Mouse (Mus musculus): ENCODE measurements at regions not wholly inside any gene's neighbourhood (a gene's known extent, or its start where the extent isn't known, plus 50 kb on each side); places are given as distances from the start of the nearest gene placed in this dataset.

DNA sequence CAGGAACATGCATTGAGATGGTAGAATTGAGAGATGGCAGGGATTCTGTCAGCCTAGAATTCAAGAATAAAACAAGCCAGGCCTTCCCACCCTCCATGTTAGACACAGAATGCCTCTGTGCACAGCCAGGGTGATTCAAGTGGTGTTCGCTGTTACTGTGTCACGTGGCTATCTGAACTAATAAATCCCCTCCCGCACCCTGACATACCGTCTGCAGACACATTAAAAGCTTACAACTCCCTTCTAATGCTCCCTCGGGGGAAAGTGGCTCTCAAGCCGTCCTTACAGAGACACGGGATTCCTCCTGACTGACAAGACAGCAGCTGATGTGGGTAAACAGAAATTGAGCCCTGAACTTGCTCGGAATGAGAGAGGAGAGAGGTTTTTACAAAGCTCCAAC, 279.1 kb downstream of the Prex1 start:
- DNase-seq (ENCODE audit: low spot score): no peak

DNA sequence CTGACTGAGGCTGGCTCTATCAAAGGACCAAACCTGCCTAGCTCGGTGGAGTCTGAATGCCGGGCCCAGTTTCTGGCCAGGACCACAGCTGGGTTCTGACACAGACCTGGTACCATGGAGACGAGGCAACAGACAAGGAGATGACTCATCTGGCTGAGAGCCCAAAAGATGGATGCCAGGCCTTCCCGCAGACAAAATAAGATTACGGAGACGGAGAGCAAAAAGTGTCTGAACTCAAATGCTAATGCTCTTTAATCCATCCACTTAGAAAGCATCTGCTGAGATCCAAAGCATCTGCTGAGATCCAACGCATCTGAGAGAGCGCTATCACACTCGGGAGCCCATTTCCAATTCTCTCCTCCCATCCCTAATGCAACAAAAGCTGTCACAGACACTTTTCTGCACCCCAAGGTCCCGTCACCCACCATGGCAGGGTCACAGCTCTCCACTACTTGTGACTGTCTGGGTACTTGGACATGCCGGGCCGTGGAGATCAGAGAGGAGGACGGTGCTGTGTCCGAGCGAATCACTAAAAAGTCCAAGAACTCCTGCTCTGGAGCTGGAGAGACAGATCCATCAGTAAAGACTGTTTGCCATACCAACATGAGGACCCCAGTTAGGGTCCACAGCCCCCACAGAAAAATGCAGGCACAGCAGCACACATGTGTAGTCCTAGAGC, 278.3 kb upstream of the Sulf2 start:
- no peak for DNase-seq (ENCODE audit: low spot score)

DNA sequence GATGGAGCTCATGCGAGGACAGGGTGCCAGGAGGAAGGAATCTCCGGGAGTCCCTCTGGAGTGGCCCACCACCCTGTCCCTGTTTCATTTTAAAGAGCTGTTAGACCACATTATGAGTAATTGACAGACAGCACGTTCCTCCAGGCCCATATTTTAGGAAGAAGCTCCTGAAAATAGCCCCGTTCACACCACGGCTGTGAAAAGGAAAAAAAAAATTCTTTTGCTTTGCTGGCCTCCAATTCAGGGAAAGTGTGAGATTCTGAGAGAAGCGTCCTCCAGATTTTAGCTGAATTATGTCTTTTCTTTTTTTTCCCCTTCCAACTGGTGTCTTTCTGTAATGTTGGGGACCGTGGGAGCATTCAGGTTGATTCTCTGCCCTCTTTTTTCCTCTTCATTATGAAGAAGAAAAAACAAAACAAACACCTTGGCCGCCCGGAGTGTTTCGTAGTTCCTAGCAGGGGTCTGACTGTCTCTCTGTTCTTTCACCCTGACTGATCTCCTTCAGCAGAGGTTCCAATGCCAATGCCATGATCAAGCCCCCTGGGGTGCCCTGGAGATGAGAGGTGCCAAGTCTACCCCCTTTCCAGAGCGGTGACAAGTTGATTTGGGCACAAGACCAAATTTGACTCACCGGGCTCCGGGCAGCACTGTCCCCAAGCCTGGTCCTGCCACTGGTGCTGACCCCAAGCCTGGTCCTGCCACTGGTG, 277.6 kb upstream of the Sulf2 start:
- DNase-seq (ENCODE audit: low spot score): no peak

DNA sequence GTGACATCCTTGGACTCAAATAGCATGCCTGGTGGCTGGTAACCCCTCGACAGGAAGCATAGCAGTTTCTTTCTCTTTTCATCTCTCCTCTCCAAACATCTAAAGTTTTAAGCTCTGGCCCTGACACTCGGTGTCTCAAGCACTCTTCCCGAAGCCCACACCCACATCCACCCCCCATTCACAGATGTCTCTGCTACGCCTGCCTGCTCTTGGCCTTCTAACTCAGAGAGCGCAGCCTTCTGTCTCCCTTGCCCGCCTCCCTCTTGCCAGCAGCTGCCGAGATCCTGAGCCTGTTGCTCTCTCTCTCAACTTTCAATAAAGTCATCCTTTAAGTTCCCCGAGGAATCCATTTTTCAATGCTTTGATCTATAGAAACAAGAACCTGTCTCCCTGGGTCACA, 277.1 kb upstream of the Sulf2 start:
- no peak for DNase-seq (ENCODE audit: low spot score)

DNA sequence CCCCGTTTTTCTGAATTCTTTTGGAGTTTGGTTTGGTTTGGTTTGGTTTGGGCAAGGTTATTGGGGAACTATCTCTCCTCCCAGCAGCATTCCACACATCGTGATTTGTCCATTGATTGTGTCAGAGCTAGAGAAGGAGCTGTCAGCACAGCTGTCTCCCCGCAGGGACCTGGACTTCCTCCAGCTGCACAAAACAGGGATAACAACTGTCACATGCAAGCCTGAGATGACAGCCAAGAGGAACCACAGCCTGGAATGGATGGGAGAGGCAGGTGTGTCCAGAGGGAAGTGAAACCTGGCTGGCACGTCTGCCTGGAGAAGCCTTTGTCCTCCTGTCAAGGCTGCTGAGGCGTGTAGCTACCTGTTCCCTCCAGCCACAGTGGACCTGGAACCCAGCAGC, 274.5 kb upstream of the Sulf2 start:
- no peak for DNase-seq (ENCODE audit: low spot score)

DNA sequence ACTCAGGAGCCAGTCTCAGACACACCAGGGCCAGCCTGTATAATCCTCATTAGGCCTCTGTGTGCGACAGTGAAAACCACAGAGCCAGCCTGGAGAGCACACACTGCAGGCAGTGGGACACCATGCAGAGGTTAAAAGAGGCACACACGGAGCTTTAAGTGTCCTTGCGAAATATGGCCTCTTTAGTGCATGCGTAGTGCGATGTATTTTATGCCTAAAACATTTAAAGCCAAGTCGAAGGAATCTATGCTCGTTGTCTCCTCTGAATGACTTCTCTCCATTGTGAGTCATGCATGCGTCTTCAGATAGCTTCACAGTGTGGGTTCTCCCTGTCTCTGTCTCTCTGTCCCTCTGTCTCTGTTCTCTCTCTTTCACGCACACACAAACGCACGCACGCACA, 274.0 kb upstream of the Sulf2 start:
- DNase-seq (ENCODE audit: low spot score): no peak

DNA sequence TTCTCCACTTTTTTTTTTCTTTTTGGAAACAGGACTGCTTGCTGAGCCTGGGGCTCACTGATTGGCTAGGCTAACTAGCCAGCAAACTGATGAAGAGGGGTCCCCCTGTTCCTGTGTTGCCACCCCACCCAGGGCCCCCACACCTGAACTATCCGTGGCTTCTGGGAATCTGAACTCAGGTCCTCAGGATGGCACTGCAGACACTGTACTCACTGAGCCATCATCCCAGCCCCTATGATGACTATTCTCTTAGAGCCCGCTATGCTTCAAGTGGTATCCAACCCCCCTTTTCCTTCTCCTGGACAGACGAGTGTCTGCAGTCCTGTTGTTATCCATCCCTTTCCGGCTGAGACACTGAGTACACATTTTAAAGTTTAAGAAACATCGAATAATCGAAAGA, 271.9 kb upstream of the Sulf2 start:
- DNase-seq (ENCODE audit: low spot score): no peak

DNA sequence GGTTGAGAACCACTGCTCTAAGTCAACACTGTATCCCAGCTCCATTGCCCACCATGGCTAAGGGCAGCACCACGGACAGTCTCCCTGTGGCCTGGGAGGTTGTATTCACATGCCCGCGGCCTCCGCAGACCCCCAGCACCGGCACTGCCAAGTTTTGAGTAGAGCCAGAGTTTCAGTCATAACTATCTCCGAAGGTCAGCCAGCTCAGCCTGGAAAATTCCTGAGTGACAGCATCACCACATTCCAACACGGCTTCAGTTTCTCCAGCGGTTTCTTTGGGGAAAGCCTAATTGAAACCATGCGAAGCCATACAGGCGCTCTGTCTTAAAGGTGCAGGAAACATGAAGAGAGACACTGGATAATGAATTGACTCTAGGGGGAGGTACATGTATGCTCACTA, 271.5 kb upstream of the Sulf2 start:
- DNase-seq (ENCODE audit: low spot score): no peak

DNA sequence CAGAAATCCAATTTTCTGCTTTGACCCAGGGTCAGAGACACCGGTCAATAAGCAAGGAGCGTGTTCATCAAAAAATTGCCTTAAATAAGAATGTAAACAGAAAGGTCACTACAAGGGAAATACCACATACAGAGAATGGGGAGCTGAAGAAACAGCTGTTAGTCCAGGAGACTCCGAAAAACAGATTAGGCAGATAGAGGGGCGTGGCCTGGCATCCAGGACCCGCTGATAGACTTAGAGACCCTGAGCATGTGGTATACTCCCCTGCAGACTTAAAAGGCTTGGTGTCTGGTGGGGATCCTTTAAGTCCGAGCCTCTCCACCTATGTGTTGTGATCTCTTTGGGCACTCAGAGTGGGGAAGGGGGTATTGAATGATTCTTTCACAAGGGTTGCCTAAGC, 271.0 kb upstream of the Sulf2 start:
- DNase-seq (ENCODE audit: low spot score): no peak

DNA sequence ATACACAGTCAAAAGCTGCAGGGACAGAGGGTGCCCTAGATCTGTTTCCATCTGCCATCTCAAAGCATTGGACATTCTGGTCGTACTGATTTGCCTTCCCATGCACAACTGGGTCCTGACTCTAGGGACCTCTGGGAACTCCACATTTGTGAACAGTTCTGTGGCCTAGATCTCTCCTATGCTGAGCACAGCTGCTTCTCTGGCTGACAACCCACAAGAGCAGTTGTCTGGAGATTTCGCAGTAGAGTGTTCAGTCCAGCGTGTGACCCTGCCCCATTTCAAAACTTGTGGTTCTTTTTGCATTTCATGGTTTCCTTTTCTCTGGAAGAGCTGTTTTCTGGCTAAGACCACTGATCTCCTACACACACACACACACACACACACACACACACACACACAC, 269.7 kb upstream of the Sulf2 start:
- no peak for DNase-seq (ENCODE audit: low spot score)

DNA sequence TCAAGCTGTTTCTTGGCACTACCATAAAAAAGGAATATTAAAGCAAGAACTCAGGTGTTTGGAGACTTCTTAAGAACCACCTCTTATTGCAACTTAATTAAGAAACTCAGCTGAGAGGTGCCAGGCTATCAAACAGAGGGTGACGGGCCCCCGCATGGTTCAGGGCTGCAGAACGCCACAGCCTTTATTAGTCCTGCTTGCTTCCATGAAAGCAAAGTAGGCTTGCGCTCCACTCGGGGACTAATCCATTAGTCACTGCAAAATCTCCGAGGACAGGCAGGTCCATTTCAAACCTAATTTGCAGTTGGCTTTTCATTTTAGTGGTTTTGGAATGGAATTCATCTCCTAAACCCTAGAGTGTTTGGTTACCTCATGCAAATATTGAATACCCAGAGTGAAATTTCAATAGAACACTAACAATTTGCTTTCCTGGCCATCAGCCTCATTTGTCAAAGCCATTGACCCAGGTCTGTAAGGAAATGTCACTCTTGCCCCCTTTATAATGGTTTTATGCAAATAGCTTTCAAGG, 267.7 kb upstream of the Sulf2 start:
- no peak for DNase-seq (ENCODE audit: low spot score)

DNA sequence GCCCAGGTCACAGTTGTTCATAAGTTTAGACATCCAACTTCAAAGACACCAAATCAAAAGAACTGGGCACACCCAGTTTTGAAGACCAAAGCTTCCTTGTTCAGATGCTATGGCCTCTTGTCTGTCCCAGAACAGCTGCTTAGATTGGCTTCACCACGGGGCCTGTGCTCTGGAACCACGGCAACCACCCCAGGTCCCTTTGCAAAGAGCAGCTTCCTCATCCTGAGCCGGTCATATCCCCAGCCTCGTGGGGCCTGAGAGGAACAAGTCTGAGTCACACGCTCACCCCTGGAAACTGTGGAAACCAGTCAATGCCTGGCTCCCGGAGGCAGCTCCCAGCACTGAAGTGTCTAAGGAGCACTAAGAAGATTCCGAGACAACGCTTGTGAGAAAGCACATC, 264.8 kb upstream of the Sulf2 start:
- DNase-seq (ENCODE audit: low spot score): no peak

DNA sequence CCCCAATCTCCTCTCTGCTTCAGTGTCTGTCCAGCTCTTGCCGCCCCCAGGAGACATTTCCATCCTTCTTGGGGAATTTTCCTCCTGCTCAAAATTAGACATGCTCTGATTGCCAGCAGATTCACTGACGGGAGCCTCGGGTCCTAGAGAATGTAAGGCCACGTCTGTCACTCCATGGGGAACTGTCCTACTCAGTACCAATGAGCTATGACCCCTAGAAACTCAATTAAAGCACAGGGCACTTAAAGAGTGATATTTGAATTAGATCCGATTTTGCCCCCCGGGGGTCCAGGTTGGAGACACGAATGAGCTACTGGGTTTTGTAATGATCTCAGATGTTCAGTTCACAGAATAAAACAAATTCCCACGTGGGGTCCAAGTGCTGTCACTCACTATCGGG, 263.8 kb upstream of the Sulf2 start:
- no peak for DNase-seq (ENCODE audit: low spot score)

DNA sequence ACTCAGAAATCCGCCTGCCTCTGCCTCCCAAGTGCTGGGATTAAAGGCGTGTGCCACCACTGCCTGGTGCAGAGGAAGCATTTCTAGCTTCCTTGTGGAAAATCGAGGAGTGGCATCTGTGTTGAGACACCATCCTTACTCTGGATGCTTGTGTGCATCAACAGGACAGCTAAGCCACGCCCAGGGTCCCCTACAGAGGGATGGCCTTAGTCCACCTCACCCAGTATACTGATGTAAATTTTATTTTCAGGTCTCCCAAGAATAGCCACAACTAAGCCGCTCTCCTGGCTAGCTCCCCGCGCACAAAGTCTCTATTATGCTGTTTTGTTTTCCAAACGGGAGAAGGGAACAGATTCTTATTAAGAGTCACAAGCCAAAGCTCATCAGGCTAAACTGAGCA, 262.8 kb upstream of the Sulf2 start:
- DNase-seq (ENCODE audit: low spot score): no peak

DNA sequence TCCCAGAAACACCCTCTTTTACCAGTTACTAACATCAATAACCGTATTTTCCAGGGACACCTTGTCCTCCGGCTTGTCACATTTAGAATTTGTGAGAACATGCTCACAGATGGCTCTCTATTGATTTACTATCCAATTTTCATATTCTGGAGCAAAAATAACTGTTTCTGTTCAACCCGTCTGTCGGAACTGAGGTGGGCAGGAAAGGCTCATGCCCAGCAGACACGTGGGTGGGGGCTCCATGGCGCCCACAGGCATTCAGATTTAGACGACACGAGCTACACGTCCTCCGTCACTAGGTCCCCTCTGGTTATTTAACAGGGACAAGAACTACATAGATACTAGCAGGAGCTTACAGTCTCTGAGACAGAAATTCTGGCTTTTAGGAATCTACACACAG, 262.2 kb upstream of the Sulf2 start:
- no peak for DNase-seq (ENCODE audit: low spot score)

DNA sequence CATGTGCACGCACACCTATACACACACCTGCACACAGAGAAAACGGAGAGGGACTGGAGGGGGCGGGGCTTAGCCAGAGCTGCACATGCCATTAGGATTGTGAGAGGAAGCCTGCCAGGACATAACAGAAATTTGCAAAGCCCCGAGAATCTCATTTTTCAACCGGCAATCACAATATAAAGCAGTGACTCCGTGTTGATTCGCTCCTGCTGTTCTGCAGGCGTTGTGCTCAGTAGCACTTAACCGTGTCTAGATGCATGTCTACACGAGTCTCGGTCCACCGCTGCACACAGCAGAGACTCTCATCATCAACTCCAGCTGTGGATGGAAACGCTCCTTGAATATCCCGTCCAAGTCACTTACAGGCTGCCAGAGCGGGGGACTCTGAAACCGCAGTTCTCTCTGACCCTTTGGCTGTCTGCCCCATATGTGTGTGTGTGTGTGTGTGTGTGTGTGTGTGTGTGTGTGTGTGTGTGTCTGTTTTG, 260.1 kb upstream of the Sulf2 start:
- no peak for DNase-seq (ENCODE audit: low spot score)

DNA sequence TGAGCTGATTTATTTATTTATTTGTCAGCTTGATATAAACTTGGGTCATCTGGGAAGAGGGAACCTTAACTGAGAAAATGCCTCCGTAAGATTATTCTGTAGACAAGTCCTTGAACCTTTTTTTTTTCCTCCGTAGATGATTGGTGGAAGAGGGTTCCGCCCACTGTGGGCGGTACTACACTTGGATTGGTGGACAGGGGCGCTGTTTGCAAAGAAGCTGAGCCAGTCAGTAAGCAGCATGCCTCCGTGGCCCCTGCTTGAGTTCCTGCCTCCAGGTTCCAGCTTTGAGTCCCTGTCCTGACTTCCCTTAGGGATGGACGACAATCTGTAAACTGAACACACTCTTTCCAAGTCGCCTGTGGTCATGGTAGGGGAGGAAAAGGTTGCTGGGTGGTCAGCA, 259.4 kb upstream of the Sulf2 start:
- no peak for DNase-seq (ENCODE audit: low spot score)

DNA sequence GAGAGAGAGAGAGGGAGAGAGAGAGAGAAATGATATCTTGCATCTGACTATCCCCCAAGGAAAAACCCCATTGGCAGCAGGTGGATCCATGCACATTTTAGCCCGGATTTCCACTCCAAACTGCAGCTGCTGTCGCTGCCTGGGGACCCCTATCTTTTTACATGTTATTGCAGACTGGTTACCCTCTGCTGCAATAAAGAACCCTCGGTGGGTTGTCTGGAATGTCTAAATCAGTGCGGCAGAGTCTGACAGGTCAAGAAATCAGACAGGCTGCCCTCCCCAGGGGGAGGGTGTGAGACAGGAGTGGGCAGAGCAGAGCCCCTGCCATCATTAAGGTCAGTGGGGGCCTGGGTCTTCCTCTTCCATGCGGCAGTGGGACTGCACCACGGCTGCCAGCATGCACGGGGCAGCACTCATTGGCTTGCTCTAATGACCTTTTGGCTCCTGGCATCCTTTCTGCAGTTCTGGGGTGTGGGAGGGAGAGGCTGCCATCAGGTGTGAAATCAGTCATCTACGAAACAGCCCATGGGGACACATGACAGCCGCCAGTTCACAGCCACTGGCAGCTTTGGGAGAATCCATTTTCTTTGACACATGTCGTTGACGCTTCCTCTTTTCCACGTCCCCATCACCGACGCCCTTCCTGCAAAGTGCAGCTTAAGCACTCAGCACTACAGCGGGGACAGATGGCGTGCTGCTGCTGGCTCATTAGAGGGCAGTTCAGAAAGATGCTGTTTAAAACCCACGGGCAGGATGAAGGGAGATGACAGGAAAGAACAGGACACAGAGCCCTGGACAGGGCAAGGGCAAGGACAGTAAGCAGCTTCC, 256.8 kb upstream of the Sulf2 start:
- no peak for DNase-seq (ENCODE audit: low spot score)

DNA sequence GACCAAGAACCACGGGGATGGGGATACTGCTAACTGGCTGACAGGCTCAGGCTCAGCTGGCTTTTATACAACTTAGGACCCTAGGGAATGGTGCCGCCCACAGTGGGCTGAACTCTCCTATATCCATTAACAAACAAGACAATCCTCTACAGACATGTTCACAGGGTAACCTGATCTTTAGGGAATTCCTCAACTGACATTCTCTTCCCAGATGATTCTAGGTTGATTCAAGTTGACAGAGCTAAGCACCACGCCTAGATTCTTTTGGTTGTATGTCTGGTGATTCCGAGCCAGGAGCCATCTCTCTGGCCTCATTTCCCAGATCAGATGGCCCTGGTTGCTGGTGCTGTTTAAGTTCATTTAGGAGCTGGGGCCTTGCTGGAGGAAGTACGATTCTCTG, 253.9 kb upstream of the Sulf2 start:
- no peak for DNase-seq (ENCODE audit: low spot score)

DNA sequence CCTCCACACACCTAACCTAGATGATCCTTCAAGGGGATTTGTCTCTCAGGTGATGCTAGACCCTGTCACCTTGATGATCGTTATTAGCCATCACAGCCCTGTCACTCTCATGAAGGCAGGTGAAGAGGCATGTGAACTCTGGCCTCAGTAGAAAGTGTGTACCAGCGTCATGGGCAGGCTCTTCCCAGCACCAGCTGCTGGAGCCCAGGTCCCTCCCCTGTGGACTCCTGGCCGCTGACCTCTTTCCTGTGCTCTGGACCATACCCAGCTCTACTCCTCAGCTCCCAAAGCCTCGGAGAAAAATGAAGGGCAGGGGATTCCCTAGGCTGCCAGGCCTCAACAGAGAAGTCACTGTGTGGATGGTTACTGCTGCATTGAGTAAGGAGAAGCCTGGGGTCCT, 253.3 kb upstream of the Sulf2 start:
- no peak for DNase-seq (ENCODE audit: low spot score)

DNA sequence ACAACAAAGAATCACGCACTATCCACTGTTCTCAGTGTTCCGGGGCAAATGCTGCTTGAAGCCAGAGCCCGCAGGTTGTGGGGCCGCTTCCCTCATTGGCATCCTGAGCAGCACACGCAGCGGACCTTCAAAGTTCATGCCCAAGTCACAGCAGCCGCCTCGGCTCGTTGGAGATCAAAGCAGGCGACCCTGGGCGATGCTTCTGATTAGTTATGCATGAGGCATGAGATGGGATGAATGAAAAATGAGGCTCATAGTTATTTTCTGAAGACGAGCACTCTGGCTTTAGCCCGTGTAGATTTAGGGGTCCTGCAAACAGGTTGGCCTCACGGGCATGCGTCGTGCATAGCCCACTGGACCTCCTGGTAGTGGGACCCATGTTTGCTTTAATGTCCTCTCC, 252.5 kb upstream of the Sulf2 start:
- DNase-seq (ENCODE audit: low spot score): no peak

DNA sequence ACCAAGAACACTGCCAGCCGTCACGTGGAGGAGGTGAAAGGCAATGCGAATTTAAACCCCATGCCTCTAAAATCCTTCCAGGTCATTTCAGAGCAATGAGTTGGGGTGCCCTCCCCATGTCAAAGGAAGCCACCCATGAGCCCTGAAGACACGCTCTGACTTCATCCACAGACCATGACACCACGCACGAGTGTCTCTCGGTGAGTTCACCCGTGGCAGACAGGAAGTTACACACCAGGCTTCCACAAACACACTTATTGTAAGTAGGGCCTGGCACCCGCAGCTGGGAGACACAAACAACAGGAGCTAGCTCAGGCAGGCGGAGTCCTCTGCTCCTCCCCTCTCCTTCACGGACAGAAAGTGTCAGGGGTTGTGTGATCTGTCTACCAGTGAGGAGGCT, 251.4 kb upstream of the Sulf2 start:
- DNase-seq (ENCODE audit: low spot score): no peak

DNA sequence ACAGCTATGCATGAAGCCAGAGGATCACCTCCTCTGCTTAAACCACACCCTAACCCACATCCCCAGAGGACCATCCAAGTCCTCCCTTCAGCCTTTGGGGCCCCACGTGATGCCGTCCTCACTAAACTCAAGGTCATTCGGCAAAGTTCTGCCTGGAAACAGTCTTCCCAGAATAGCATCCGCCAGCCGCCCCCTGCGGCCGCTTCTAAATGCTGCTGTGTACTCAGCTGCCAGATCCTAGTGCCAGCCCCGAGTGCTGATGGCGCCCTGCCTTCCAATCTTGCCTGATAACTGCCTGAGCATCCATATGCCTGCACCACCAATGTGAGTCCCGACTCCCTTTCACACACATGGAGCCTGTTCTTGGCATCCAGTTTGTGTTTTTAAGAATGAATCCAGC, 247.9 kb upstream of the Sulf2 start:
- DNase-seq (ENCODE audit: low spot score): no peak
